Mouse (Mus musculus) MEL (cell line): ENCODE data around the gene Ubox5. TPM values are rescaled to one million over a fixed set of nuclear protein-coding genes. Genes with fewer than 3 reads are reported as not detected.
A peak's percentile ranks its signal among the peaks of the same experiment; 100 is the strongest.

Experiments used
- DNase-seq: peaks from one replicate; pipeline ENCODE4 v3.0.0; 2011; ENCODE audit warnings: low read depth, low spot score
- H3K27ac ChIP-seq: 2 replicates; pipeline ENCODE4 v1.5.1; 2012; ENCODE audit warnings: low read depth, mild to moderate bottlenecking, control low read depth, low read length, moderate library complexity; ENCODE audit not compliant: control insufficient read depth
- H3K27me3 ChIP-seq, 2 experiments: fragments of 150-350 bp in 1 of 2; sonication (generic) in 1 of 2; 2 replicates each; pipeline ENCODE4 v1.6.1; 2012; ENCODE audit warnings: low read length in 2 of 2, mild to moderate bottlenecking in 2 of 2, improper control_type of control experiment in 1 of 2, moderate library complexity in 1 of 2; ENCODE audit not compliant: insufficient read depth in 2 of 2, control insufficient read depth in 1 of 2
- H3K36me3 ChIP-seq, 2 experiments: 2 replicates each; pipeline ENCODE4 v1.6.1; 2012 to 2014; ENCODE audit warnings: low read length in 2 of 2, improper control_type of control experiment in 1 of 2, inconsistent platforms in 1 of 2, mild to moderate bottlenecking in 1 of 2; ENCODE audit not compliant: insufficient read depth in 2 of 2, control insufficient read depth in 1 of 2
- H3K4me1 ChIP-seq, 2 experiments: fragments of 150-350 bp in 1 of 2; sonication (generic) in 1 of 2; 2 replicates each; pipeline ENCODE4 v1.6.1; 2012; ENCODE audit warnings: low read length in 2 of 2, improper control_type of control experiment in 1 of 2, mild to moderate bottlenecking in 1 of 2; ENCODE audit not compliant: insufficient read depth in 2 of 2, control insufficient read depth in 1 of 2
- H3K4me3 ChIP-seq, 2 experiments: fragments of 150-350 bp in 1 of 2; sonication (generic) in 1 of 2; 2 replicates each; pipeline ENCODE4 v1.5.1; 2012; ENCODE audit warnings: low read depth in 2 of 2, low read length in 2 of 2, mild to moderate bottlenecking in 2 of 2, moderate library complexity in 2 of 2, control low read depth in 1 of 2, improper control_type of control experiment in 1 of 2; ENCODE audit not compliant: control insufficient read depth in 1 of 2, insufficient read depth in 1 of 2
- H3K79me2 ChIP-seq: 2 replicates; pipeline ENCODE4 v1.6.1; 2012; ENCODE audit warnings: mild to moderate bottlenecking, low read length, moderate library complexity; ENCODE audit not compliant: control insufficient read depth, poor library complexity, insufficient read depth
- H3K9ac ChIP-seq: 2 replicates; pipeline ENCODE4 v1.6.1; 2012; ENCODE audit warnings: low read depth, mild to moderate bottlenecking, control low read depth, low read length, moderate library complexity; ENCODE audit not compliant: control insufficient read depth, poor library complexity, severe bottlenecking
- H3K9me3 ChIP-seq: fragments of 150-350 bp; sonication (generic); replicated peaks from 2 replicates; pipeline ENCODE4 v1.6.1; 2012; ENCODE audit warnings: mild to moderate bottlenecking, low read length, improper control_type of control experiment, moderate library complexity; ENCODE audit not compliant: insufficient read depth
- BHLHE40 ChIP-seq: IDR thresholded peaks from 2 replicates; pipeline ENCODE4 v1.6.1; 2012; ENCODE audit warnings: low read depth, mild to moderate bottlenecking, inconsistent platforms, low read length, improper control_type of control experiment, borderline replicate concordance
- CHD1 ChIP-seq: IDR thresholded peaks from 2 replicates; pipeline ENCODE4 v1.6.1; 2012; ENCODE audit warnings: low read depth, mild to moderate bottlenecking, inconsistent platforms, low read length, improper control_type of control experiment
- CHD2 ChIP-seq: IDR thresholded peaks from 2 replicates; pipeline ENCODE4 v1.6.1; 2011; ENCODE audit warnings: low read length, improper control_type of control experiment
- CTCF ChIP-seq, 3 experiments: IDR thresholded peaks in 2 of 3; conservative IDR thresholded peaks in 1 of 3; 2 replicates each; pipeline ENCODE4 v1.5.1; 2011 to 2012; ENCODE audit warnings: low read length in 3 of 3, low read depth in 2 of 3, mild to moderate bottlenecking in 2 of 3, improper control_type of control experiment in 1 of 3, inconsistent platforms in 1 of 3, mixed read lengths in 1 of 3, moderate library complexity in 1 of 3; ENCODE audit not compliant: control insufficient read depth in 1 of 3, insufficient read depth in 1 of 3, poor library complexity in 1 of 3, severe bottlenecking in 1 of 3
- E2F4 ChIP-seq: IDR thresholded peaks from 2 replicates; pipeline ENCODE4 v1.6.1; 2011; ENCODE audit warnings: low read depth, low read length, improper control_type of control experiment, borderline replicate concordance
- ELF1 ChIP-seq: IDR thresholded peaks from 2 replicates; pipeline ENCODE4 v1.6.1; 2014; ENCODE audit warnings: low read depth, mild to moderate bottlenecking, inconsistent platforms, low read length, improper control_type of control experiment, moderate library complexity
- EP300 ChIP-seq, 2 experiments: IDR thresholded peaks; 2 replicates each; pipeline ENCODE4 v1.6.1; 2011; ENCODE audit warnings: improper control_type of control experiment in 2 of 2, low read length in 2 of 2, low read depth in 1 of 2, mild to moderate bottlenecking in 1 of 2
- ETS1 ChIP-seq: IDR thresholded peaks from 2 replicates; pipeline ENCODE4 v1.6.1; 2012; ENCODE audit warnings: low read depth, mild to moderate bottlenecking, inconsistent platforms, low read length, improper control_type of control experiment, moderate library complexity
- GABPA ChIP-seq: IDR thresholded peaks from 2 replicates; pipeline ENCODE4 v1.6.1; 2012; ENCODE audit warnings: low read depth, mild to moderate bottlenecking, inconsistent platforms, low read length, improper control_type of control experiment, moderate library complexity
- GATA1 ChIP-seq: IDR thresholded peaks from 2 replicates; pipeline ENCODE4 v1.6.1; 2011; ENCODE audit warnings: low read depth, low read length, improper control_type of control experiment
- JUND ChIP-seq: IDR thresholded peaks from 2 replicates; pipeline ENCODE4 v1.6.1; 2011; ENCODE audit warnings: low read depth, mild to moderate bottlenecking, improper control_type of control experiment, low read length
- KAT2A ChIP-seq: conservative IDR thresholded peaks from 2 replicates; pipeline ENCODE4 v1.6.1; 2012; ENCODE audit warnings: low read depth, low read length, improper control_type of control experiment, inconsistent platforms
- MAFK ChIP-seq: IDR thresholded peaks from 2 replicates; pipeline ENCODE4 v1.6.1; 2011; ENCODE audit warnings: low read depth, mild to moderate bottlenecking, low read length, improper control_type of control experiment, borderline replicate concordance
- MEF2A ChIP-seq: IDR thresholded peaks from 2 replicates; pipeline ENCODE4 v1.6.1; 2014; ENCODE audit warnings: low read depth, mild to moderate bottlenecking, inconsistent platforms, low read length, improper control_type of control experiment; ENCODE audit not compliant: poor library complexity, insufficient replicate concordance, severe bottlenecking; ENCODE audit errors: extremely low read depth
- MXI1 ChIP-seq: IDR thresholded peaks from 2 replicates; pipeline ENCODE4 v1.6.1; 2011; ENCODE audit warnings: mild to moderate bottlenecking, low read depth, low read length, improper control_type of control experiment
- MYB ChIP-seq: IDR thresholded peaks from 2 replicates; pipeline ENCODE4 v1.6.1; 2011; ENCODE audit warnings: mild to moderate bottlenecking, low read depth, low read length, improper control_type of control experiment
- MYC ChIP-seq: IDR thresholded peaks from 2 replicates; pipeline ENCODE4 v1.6.1; 2011; ENCODE audit warnings: low read depth, mild to moderate bottlenecking, low read length, improper control_type of control experiment, moderate library complexity
- NELFE ChIP-seq: IDR thresholded peaks from 2 replicates; pipeline ENCODE4 v1.6.1; 2011; ENCODE audit warnings: low read depth, low read length, improper control_type of control experiment
- NRF1 ChIP-seq: IDR thresholded peaks from 2 replicates; pipeline ENCODE4 v1.6.1; 2014; ENCODE audit warnings: low read depth, mild to moderate bottlenecking, inconsistent platforms, low read length, improper control_type of control experiment, moderate library complexity; ENCODE audit not compliant: poor library complexity, insufficient read depth, severe bottlenecking
- POLR2A ChIP-seq, 2 experiments: IDR thresholded peaks; 2 replicates each; pipeline ENCODE4 v1.6.1; 2011 to 2012; ENCODE audit warnings: low read length in 2 of 2, mild to moderate bottlenecking in 2 of 2, control low read depth in 1 of 2, improper control_type of control experiment in 1 of 2, low read depth in 1 of 2, moderate library complexity in 1 of 2; ENCODE audit not compliant: control insufficient read depth in 1 of 2, insufficient read depth in 1 of 2, poor library complexity in 1 of 2
- POLR2AphosphoS2 ChIP-seq: IDR thresholded peaks from 2 replicates; pipeline ENCODE4 v1.6.1; 2011; ENCODE audit warnings: low read length, improper control_type of control experiment
- POLR2AphosphoS5 ChIP-seq: IDR thresholded peaks from 2 replicates; pipeline ENCODE4 v1.6.1; 2012; ENCODE audit warnings: low read depth, borderline replicate concordance, mild to moderate bottlenecking, inconsistent platforms, low read length, moderate library complexity, mixed read lengths
- RAD21 ChIP-seq: IDR thresholded peaks from 2 replicates; pipeline ENCODE4 v1.6.1; 2011; ENCODE audit warnings: mild to moderate bottlenecking, low read depth, low read length, improper control_type of control experiment
- RCOR1 ChIP-seq: IDR thresholded peaks from 2 replicates; pipeline ENCODE4 v1.6.1; 2012; ENCODE audit warnings: low read depth, mild to moderate bottlenecking, inconsistent platforms, low read length, improper control_type of control experiment
- SIN3A ChIP-seq: IDR thresholded peaks from 2 replicates; pipeline ENCODE4 v1.6.1; 2012; ENCODE audit warnings: low read length, improper control_type of control experiment, inconsistent platforms
- SMC3 ChIP-seq: IDR thresholded peaks from 2 replicates; pipeline ENCODE4 v1.6.1; 2011; ENCODE audit warnings: low read depth, low read length, improper control_type of control experiment
- TAL1 ChIP-seq: IDR thresholded peaks from 2 replicates; pipeline ENCODE4 v1.6.1; 2012; ENCODE audit warnings: mild to moderate bottlenecking, inconsistent platforms, low read length, moderate library complexity, mixed read lengths
- TBP ChIP-seq: IDR thresholded peaks from 2 replicates; pipeline ENCODE4 v1.8.0; 2011; ENCODE audit warnings: low read depth, low read length, improper control_type of control experiment
- TCF12 ChIP-seq: IDR thresholded peaks from 2 replicates; pipeline ENCODE4 v1.6.1; 2014; ENCODE audit warnings: low read depth, mild to moderate bottlenecking, inconsistent platforms, low read length, improper control_type of control experiment, moderate library complexity
- UBTF ChIP-seq: IDR thresholded peaks from 2 replicates; pipeline ENCODE4 v1.6.1; 2012; ENCODE audit warnings: low read depth, mild to moderate bottlenecking, inconsistent platforms, low read length, improper control_type of control experiment, moderate library complexity, borderline replicate concordance; ENCODE audit not compliant: insufficient read depth
- USF1 ChIP-seq: IDR thresholded peaks from 2 replicates; pipeline ENCODE4 v1.6.1; 2014; ENCODE audit warnings: low read depth, mild to moderate bottlenecking, inconsistent platforms, low read length, improper control_type of control experiment, moderate library complexity
- USF2 ChIP-seq, 2 experiments: IDR thresholded peaks; 2 replicates each; pipeline ENCODE4 v1.6.1; 2011 to 2012; ENCODE audit warnings: improper control_type of control experiment in 2 of 2, low read length in 2 of 2, borderline replicate concordance in 1 of 2, inconsistent platforms in 1 of 2, low read depth in 1 of 2, mild to moderate bottlenecking in 1 of 2; ENCODE audit not compliant: insufficient read depth in 1 of 2
- ZC3H11A ChIP-seq: IDR thresholded peaks from 2 replicates; pipeline ENCODE4 v1.6.1; 2012; ENCODE audit warnings: low read depth, mild to moderate bottlenecking, inconsistent platforms, low read length, improper control_type of control experiment
- ZKSCAN1 ChIP-seq: IDR thresholded peaks from 2 replicates; pipeline ENCODE4 v1.6.1; 2012; ENCODE audit warnings: low read depth, mild to moderate bottlenecking, inconsistent platforms, low read length, improper control_type of control experiment, moderate library complexity
- ZMIZ1 ChIP-seq: IDR thresholded peaks from 2 replicates; pipeline ENCODE4 v1.6.1; 2012; ENCODE audit warnings: low read depth, mild to moderate bottlenecking, inconsistent platforms, low read length, improper control_type of control experiment, moderate library complexity
- ZNF384 ChIP-seq: IDR thresholded peaks from 2 replicates; pipeline ENCODE4 v1.6.1; 2012; ENCODE audit warnings: low read depth, mild to moderate bottlenecking, inconsistent platforms, low read length, improper control_type of control experiment
- polyA plus RNA-seq, 2 experiments: library from polyadenylated mRNA; stranded (reverse) in 1 of 2; unstranded in 1 of 2; fragments of >175 nt in 1 of 2; fragments of >200 nt in 1 of 2; gene quantifications; 2 replicates each; pipeline versions ENCODE4 v1.2.1 to v1.2.4; 2012; ENCODE audit warnings: low replicate concordance in 2 of 2, low read depth in 1 of 2; ENCODE audit not compliant: insufficient read length in 2 of 2, insufficient read depth in 1 of 2, missing spikeins in 1 of 2
- total RNA-seq: library from RNA; depleted of rRNA; stranded (reverse); fragments of 300-350 nt; gene quantifications from 2 replicates; pipeline ENCODE4 v1.2.3, GENCODE M21; 2012

The Ubox5 gene
- total and polyA plus RNA-seq, 3 experiments = 5.4 to 11.2 TPM; not detected in 1

DNA sequence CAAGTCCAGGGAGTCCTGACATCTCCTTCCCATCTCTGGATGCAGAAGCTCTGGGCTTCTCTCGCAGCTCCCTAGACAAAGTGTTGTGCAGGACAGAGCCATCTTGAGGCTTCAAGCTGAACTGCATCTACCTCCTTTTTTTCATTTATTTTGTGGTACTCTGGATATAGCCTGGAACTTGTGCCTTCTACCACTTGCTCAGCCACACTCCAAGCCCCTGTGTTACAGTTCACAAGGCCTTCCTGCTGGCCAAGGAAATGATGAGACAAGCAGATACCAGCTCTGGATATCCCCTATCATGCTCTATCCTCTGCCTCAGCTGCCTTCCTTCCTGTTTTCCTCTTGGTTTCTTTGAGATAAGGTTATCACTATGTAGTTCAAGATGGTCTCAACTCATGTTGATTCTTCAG lies 32.2 kb downstream of the Ubox5 start:
- TF ChIP-seq ZMIZ1 = no peak
- TF ChIP-seq ZNF384 = no peak
- TF ChIP-seq MXI1 = peak; percentile 27; the same call in 1 of the 2 replicates
- TF ChIP-seq UBTF = no peak
- TF ChIP-seq MYC = peak; percentile 43; the same call in 1 of the 2 replicates
- no peak for TF ChIP-seq MEF2A
- no peak for TF ChIP-seq CHD2
- TF ChIP-seq BHLHE40 = peak; percentile 76; the same call in 1 of the 2 replicates
- peak; percentile 72 for TF ChIP-seq TAL1
- no peak for TF ChIP-seq NELFE
- no peak for TF ChIP-seq CHD1
- no peak for TF ChIP-seq ZC3H11A
- no peak for TF ChIP-seq USF2 (IDR thresholded peaks at IDR 0.05; ENCODE audit: borderline replicate concordance in 1 of 2, insufficient read depth in 1 of 2, low read depth in 1 of 2, low read length in 2 of 2)
- TF ChIP-seq ELF1 = peak; percentile 9; the same call in 1 of the 2 replicates
- TF ChIP-seq TBP = no peak
- TF ChIP-seq NRF1 = no peak
- TF ChIP-seq JUND = no peak
- no peak for TF ChIP-seq POLR2AphosphoS5
- TF ChIP-seq GATA1 = peak; percentile 98
- no peak for TF ChIP-seq GABPA
- TF ChIP-seq MAFK = peak; percentile 46; the same call in 1 of the 2 replicates
- TF ChIP-seq USF1 = no peak
- peak; percentile 29 for TF ChIP-seq RAD21
- TF ChIP-seq KAT2A = no peak
- no peak for TF ChIP-seq POLR2A (IDR thresholded peaks at IDR 0.05; ENCODE audit: control insufficient read depth in 1 of 2, insufficient read depth in 1 of 2, low read depth in 1 of 2, low read length in 2 of 2, poor library complexity in 1 of 2)
- TF ChIP-seq ZKSCAN1 = no peak
- TF ChIP-seq RCOR1 = peak; percentile 97
- no peak for TF ChIP-seq MYB
- peak; percentile 92 for TF ChIP-seq ETS1
- peak; percentile 62 for TF ChIP-seq SIN3A
- peak; percentile 96 for TF ChIP-seq EP300 (IDR thresholded peaks at IDR 0.05; ENCODE audit: low read depth in 1 of 2, low read length in 2 of 2)
- peak; percentile 98 for TF ChIP-seq TCF12
- no peak for TF ChIP-seq E2F4
- TF ChIP-seq SMC3 = peak; percentile 33
- TF ChIP-seq POLR2AphosphoS2 = no peak
- peak; percentile 30 to 78 (median 56); a peak in 5 of 6 replicates for TF ChIP-seq CTCF (IDR thresholded peaks at IDR 0.05 in 2 of 3, conservative IDR thresholded peaks at IDR 0.05 in 1 of 3; ENCODE audit: control insufficient read depth in 1 of 3, insufficient read depth in 1 of 3, low read depth in 2 of 3, low read length in 3 of 3, poor library complexity in 1 of 3, severe bottlenecking in 1 of 3)
- Histone ChIP-seq H3K9ac (no peak overlapping the region), H3K36me3 (peaks cover 0 to 36% of the 10 kb centered on the region in 2 experiments), H3K4me1 (peaks cover 27 to 34% of the 10 kb centered on the region in 2 experiments), H3K9me3 (no peaks in the 10 kb centered on the region), H3K79me2 (no peaks in the 10 kb centered on the region), H3K4me3 (no peak overlapping the region), H3K27me3 (no peaks in the 10 kb centered on the region), H3K27ac (peak overlapping the region; percentile 46)
- peak; percentile 81 for DNase-seq
